Mouse (Mus musculus): ENCODE results near the gene Oxa1l. TPM values are rescaled to one million over a fixed set of nuclear protein-coding genes. Genes with fewer than 3 reads are reported as not detected.

The Oxa1l gene
- total RNA-seq, 2 experiments from 2014 or later: 114 to 126 TPM

GRCm38 (mm10) chr14:54409980-54410810 is 49.6 kb downstream of the Oxa1l start:
- peak; percentile 41 for DNase-seq

DNA sequence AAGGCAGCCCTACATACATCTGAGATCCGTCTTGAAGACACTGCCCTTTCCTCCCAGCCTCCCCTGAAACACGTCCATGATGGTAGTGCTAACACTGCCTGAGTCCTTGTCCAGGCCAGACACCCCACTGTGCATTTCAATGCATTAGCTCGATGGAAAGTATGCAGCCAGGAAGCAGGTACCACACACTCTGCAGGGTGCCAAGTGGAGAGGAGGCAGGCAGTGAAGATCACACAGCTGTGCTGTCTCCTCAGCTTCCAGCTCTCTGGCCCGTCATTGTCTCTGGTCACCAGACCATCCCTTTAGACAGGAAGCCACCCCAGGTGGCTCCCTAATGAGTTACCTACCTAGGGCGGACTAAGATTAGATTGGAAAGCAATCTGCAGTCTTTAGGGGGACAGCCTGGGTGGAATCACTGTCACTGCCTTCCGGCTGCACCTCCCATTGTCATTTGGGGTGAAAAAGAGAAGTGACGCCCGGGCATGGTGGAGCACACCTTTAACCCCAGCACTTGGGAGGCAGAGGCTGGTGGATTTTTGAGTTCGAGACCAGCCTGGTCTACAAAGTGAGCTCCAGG is 51.5 kb downstream of the Oxa1l start:
- DNase-seq: no peak

DNA sequence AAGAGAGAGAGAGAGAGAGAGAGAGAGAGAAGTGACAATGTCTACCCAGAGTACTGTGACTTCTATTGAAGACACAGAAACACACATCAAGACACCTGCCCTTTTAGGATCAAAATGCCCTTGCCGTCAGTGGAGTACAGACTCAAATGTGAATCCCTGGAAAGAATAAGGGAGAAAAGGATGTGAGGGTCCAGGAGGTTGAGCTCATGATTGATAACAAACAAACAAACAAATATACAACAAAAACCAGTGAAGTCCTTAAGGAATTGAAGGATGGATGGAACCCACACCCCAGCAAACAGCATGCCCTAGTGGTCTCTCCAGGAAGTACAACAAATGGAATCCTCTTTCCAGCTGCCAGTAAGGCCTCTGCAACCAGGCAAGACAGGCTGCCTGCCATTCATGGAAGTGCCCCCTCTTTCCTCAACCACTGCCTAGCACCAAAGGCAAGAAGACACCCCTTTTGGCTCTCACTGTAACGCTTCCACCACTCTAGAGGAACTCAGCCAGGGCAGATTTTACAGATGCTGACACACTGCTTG is 52.1 kb downstream of the Oxa1l start:
- DNase-seq: peak; percentile 76

DNA sequence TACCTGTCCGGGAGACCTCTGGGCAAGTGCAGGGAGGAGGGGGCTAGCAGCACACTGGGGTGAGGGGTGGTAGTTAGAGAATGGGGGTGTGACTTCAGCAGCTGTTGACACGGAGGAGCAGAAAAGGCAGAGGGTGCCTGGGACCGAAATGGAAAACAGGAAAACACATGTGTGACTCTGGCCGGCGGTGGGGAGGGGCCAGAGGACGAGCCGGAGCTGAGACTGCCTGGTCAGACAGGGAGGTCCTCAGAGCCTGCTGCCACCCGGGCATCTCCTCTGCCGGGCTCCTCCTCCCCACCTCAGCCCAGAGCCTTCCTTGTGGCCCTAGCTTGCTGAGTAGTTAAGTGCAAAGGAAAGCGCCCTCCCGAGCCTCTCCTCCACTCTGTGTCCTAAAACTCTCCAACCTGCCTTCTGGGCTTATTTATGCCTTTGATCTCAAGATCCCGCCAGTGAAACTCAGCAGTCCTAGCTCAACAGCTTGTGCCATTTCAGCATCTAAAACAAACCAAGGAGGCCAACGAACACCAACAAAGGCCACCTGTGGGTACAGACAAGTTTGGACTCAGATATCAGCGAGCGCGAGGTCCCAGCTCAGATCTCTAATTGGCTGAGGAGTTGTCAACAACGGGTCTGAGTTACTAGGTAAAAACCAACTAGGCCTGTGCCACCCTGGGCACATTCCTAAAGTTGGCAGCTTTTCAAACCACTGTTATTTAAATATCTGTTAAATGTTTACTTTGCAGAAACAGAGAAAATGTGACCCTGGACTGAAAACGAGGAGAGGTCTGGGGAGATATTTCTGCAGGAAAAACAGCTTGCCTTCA is 53.5 kb downstream of the Oxa1l start:
- DNase-seq: peak; percentile 43

GRCm38 (mm10) chr14:54415241-54416020 is 54.8 kb downstream of the Oxa1l start:
- DNase-seq: no peak

DNA sequence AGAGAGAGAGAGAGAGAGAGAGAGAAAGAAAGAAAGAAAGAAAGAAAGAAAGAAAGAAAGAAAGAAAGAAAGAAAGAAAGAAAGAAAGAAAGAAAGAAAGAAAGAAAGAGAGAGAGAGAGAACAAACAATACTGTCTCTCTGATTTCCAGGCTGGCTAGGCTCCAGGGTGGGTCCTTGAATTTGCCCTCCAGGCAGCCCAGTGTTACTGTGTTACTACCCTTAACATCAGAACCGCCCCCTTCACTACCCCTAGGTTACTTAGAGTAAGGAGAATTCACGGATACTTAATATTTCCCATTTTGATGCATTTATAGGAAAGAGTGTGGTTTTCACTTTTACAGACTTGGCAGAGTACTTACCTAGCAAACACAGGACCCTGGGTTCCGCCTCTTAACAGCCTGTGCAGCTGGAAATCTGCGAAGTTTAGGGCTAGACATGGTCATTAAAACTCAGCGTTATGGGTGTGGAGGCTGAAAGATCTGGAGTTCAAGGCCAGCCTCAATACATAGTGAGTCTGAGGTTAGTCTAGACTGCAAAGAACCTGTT is 55.7 kb downstream of the Oxa1l start:
- DNase-seq: no peak

DNA sequence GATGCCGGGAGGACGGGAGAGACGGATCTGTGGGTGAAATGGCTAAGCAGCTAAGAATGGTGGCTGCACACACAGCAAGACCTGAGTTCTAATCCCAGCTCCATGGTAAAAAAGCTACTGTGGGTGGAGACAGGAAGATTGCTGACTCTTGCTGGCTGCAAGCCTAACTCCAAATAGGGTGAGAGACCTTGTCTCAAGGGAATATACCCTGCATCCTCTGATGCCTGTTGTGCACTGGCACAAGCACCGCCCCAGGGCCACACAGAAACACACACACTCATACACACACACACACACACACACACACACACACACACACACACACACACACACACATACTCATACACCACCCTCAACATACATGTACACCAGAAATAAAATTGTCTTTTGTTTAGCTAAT is 56.2 kb downstream of the Oxa1l start:
- DNase-seq: no peak

DNA sequence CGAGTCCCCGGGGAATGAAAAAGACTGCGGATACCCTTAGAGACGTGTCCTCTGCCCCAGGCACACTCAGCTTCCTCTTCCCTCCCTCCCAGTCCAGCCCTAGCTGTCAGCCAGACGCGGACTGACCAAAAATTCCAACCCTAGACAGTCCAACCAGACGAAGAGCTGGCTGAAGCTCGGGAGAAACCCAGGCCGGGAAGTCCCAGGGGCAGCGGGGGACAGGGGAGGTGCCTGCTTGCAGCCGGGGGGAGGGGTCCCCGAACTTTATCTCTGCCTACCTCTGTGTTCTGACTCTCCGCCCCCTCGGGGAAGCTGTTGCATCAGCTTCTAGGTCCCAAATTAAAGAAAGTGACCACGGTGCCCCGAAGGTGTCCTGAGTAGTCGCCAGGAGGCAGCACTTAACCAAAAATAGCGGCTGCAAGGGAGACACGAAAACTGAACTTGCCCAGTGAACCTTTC is 57.0 kb downstream of the Oxa1l start, which contains the start of gene Slc7a7:
Slc7a7 (minus strand) TSS at position 158 of the 459 bp plus-strand sequence.
- DNase-seq: peak; percentile 54

Other genes with a start within 250 kb of the Oxa1l start
- 100 to 1,000 TPM; 132 to 145 TPM for gene Dad1, start 106.7 kb upstream of the Oxa1l start, total RNA-seq (2021)
- 10 to 100 TPM; 65.0 to 65.1 TPM for gene Abhd4, start 106.6 kb upstream of the Oxa1l start, total RNA-seq (2021)
- gene Olfr49, start 75.9 kb upstream of the Oxa1l start, total RNA-seq (2021): not detected
- gene Slc7a7, start 56.9 kb downstream of the Oxa1l start, total RNA-seq (2021): 1 to 10 TPM; 5.2 to 7.8 TPM
- 100 to 1,000 TPM; 185 to 194 TPM for gene Mrpl52, start 66.1 kb downstream of the Oxa1l start, total RNA-seq (2021)
- 100 to 1,000 TPM; 129 to 131 TPM for gene Mmp14, start 70.8 kb downstream of the Oxa1l start, total RNA-seq (2021)
- 10 to 100 TPM; 81.3 to 81.5 TPM for gene Lrp10, start 103.3 kb downstream of the Oxa1l start, total RNA-seq (2021)
- gene Rem2, start 115.3 kb downstream of the Oxa1l start, total RNA-seq (2021): under 1 TPM; 0.14 to 0.23 TPM
- 10 to 100 TPM; 36.2 to 36.5 TPM for gene Prmt5, start 156.7 kb downstream of the Oxa1l start, total RNA-seq (2021)
- gene Haus4, start 193.8 kb downstream of the Oxa1l start, total RNA-seq (2021): 10 to 100 TPM; 30.6 to 32.7 TPM
- gene Ajuba, start 216.7 kb downstream of the Oxa1l start, total RNA-seq (2021): 10 to 100 TPM; 19.4 to 20.3 TPM
- 1 to 10 TPM; 4.9 to 6.6 TPM for gene 4931414P19Rik, start 245.2 kb downstream of the Oxa1l start, total RNA-seq (2021)

All from heart, postnatal 4 days (tissue).